Mouse (Mus musculus) hindbrain, embryonic 14.5 days (tissue): ENCODE data around the gene Endov. TPM values are rescaled to one million over a fixed set of nuclear protein-coding genes. Genes with fewer than 3 reads are reported as not detected.
A peak's percentile ranks its signal among the peaks of the same experiment; 100 is the strongest.

Experiments used
- ATAC-seq: fragments of 200-750 bp; cut with Nextera tagmentation; 2 replicates; pipeline ENCODE4 v1.8.0; 2017; ENCODE audit warnings: moderate number of reproducible peaks, mild to moderate bottlenecking, moderate TSS enrichment, moderate library complexity; ENCODE audit not compliant: low FRiP score
- DNase-seq: peaks from one replicate; pipeline ENCODE4 v3.0.0-alpha.2; 2015; ENCODE audit warnings: low spot score
- H3K27ac ChIP-seq: fragments of 300-500 bp; sonication (generic); 2 replicates; pipeline ENCODE4 v1.5.1; 2014; ENCODE audit warnings: mild to moderate bottlenecking, moderate library complexity
- H3K27me3 ChIP-seq: fragments of 300-500 bp; sonication (generic); 2 replicates; pipeline ENCODE4 v1.6.1; 2014; ENCODE audit warnings: mild to moderate bottlenecking, low read length, mixed read lengths; ENCODE audit not compliant: control insufficient read depth, insufficient read depth
- H3K36me3 ChIP-seq: fragments of 300-500 bp; sonication (generic); replicated peaks from 2 replicates; pipeline ENCODE4 v1.6.1; 2014; ENCODE audit not compliant: control insufficient read depth, insufficient read depth
- H3K4me1 ChIP-seq: fragments of 300-500 bp; sonication (generic); replicated peaks from 2 replicates; pipeline ENCODE4 v1.6.1; 2014; ENCODE audit warnings: antibody characterized with exemption, low read length, mixed read lengths; ENCODE audit not compliant: control insufficient read depth, insufficient read depth
- H3K4me2 ChIP-seq: fragments of 300-500 bp; sonication (generic); replicated peaks from 2 replicates; pipeline ENCODE4 v1.6.1; 2014; ENCODE audit warnings: mild to moderate bottlenecking, moderate library complexity
- H3K4me3 ChIP-seq: fragments of 300-500 bp; sonication (generic); replicated peaks from 2 replicates; pipeline ENCODE4 v1.5.1; 2014; ENCODE audit warnings: mild to moderate bottlenecking, low read length
- H3K9ac ChIP-seq: fragments of 300-500 bp; sonication (generic); 2 replicates; pipeline ENCODE4 v1.6.1; 2014
- H3K9me3 ChIP-seq: fragments of 300-500 bp; sonication (generic); 2 replicates; pipeline ENCODE4 v1.6.1; 2016; ENCODE audit warnings: low read length; ENCODE audit not compliant: control insufficient read depth
- WGBS: fragments of 180-500 bp; shearing (Covaris S2); extraction: QIAGEN DNeasy Blood & Tissue Kit; methylation state at CpG from one replicate; pipeline ENCODE4 v1.1.7; 2014; 5-methylcytosine and 5-hydroxymethylcytosine counted together
- polyA plus RNA-seq: library from polyadenylated mRNA; unstranded; fragments of >200 nt; fragmentation: Nextera tagmentation; extraction: Ambion mirVana; gene quantifications from 2 replicates; pipeline ENCODE4 v1.2.1, GENCODE M21; 2014

Endov gene
- polyA plus RNA-seq, 1 experiment from 2014 or later = 15.9 TPM

DNA sequence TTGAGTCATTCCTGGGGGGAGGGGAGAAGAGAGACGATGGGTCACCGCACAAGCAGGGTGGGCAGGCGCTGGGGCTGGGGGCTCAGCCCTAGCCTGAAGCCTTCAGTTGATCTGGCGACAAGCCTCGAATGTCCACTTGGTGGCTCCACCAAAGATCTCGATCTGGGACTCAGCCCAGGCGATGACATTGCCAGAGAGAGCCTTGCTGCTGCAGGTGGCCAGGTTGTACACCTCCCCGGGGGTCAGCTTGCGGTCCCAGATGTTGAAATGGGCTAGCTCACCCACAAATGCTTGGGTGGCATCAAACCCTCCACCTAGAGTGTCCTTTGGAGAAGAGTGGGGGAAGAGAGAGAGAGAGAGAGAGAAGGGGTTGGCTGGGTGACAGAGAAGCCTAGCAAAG is 51.2 kb downstream of the Endov start:
- no peaks in the 10 kb centered on the region for H3K9me3 ChIP-seq
- no peak overlapping the region for H3K27ac ChIP-seq
- H3K36me3 ChIP-seq = no peaks in the 10 kb centered on the region
- ATAC-seq (no peak), DNase-seq (no peak)
- peaks cover 24% of the 10 kb centered on the region for H3K4me1 ChIP-seq
- H3K9ac ChIP-seq = no peak overlapping the region
- no peak overlapping the region for H3K4me3 ChIP-seq
- no peak overlapping the region for H3K4me2 ChIP-seq
- 0 out of 2 replicates have a peak, but pooled peaks cover 4% of the 10 kb centered on the region for H3K27me3 ChIP-seq
- 60% methylated on average over 9 of the region's 9 CpGs for WGBS

DNA sequence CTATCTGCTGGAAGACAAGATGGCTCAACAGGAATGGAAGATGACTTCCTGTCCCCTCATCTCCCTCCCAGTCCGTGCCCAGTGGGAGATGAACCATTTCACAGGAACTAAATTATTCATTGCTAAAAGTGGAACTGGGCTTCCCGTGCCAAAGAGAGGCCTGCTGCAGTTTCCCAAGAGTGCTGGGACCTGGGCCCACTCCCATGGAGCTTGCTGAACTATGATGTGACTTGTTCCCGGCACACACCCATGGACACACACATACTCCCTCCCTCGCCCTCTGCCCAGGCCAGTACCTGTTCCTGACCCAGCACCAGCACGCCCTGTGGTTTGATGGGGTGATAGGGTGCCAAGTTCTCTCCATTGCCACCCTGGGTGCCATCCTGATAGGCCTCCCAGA is 51.7 kb downstream of the Endov start:
- H3K27ac ChIP-seq = no peak overlapping the region
- no peak overlapping the region for H3K4me3 ChIP-seq
- peaks cover 24% of the 10 kb centered on the region for H3K4me1 ChIP-seq
- H3K4me2 ChIP-seq = no peak overlapping the region
- no peak overlapping the region for H3K9ac ChIP-seq
- no peaks in the 10 kb centered on the region for H3K9me3 ChIP-seq
- ATAC-seq = no peak
- DNase-seq = no peak
- 79% methylated on average over 5 of the region's 5 CpGs for WGBS
- 0 out of 2 replicates have a peak, but pooled peaks cover 4% of the 10 kb centered on the region for H3K27me3 ChIP-seq
- H3K36me3 ChIP-seq = no peaks in the 10 kb centered on the region

DNA sequence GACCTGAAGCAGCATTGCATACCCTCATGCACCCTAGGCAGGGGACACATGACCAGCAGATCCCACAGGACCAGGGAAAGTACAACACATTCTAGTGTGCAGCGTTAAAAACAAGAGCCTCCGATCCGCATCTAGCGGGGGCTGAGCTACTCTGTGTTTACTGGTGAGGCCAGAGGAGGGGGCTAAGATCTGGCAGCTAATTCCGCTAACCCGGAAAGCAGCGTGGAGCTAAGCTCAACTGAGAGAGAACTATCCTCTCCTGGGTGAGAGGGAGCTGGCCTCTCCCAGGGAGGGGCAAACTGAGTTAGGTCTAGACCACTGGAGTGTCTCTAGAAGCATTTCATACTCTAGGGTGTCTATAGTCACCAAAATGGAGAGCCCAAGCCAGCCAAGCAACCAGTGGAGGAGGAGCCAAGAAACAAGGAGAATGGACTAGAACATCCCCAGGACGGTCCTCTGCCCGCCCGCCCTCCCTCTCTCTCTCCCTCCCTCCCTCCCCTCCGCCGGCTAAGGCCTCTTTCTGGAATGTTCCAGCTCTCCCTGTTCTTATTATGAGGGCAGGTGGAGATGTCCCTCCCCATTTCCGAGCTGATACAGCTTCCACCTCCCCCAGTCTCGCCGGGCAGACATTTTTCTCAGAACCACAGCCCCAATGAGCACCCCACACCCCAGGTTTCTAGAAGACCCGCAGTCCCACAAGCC is 52.8 kb downstream of the Endov start:
- Histone ChIP-seq H3K4me2 (peak overlapping the region; percentile 88), H3K4me1 (peaks cover 32% of the 10 kb centered on the region), H3K9me3 (no peaks in the 10 kb centered on the region), H3K36me3 (no peaks in the 10 kb centered on the region), H3K27me3 (peaks cover 4% of the 10 kb centered on the region; the same call in 1 of the 2 replicates), H3K27ac (no peak overlapping the region), H3K9ac (peak overlapping the region; percentile 37), H3K4me3 (peak overlapping the region; percentile 57; the same call in 1 of the 2 replicates)
- WGBS = 59% methylated on average over 16 of the region's 16 CpGs
- DNase-seq (no peak), ATAC-seq (no peak)

DNA sequence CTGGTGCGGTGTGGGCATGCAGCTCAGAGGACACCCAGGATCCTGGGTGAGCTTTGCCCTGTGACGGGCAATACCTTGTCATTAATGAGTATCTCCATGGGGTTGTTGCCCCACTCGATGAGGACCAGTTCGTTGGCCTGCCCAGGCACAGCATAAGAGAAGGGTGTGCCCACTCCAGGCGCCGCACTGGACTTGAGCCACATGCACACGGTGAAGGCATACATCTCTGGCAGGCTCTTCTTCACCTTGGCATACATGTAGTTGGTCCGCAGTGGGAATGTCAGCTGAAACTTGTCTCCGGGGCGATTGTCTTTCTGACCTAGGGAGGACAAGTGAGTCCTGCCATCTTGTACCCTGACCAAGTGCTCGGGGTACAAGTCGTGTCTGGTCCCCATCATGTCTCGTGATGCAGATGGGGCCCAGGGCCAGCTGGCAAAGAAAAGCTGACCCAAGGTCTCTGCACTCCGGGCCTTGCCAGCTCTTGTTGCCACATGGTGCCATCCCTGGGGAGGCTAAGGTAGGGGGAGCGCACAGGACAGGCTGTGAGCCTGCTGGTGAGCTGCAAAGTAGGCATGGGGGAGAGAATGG is 53.5 kb downstream of the Endov start:
- 76% methylated on average over 15 of the region's 15 CpGs for WGBS
- peak overlapping the region; percentile 88 for H3K4me2 ChIP-seq
- no peak overlapping the region for H3K27ac ChIP-seq
- ATAC-seq (no peak), DNase-seq (no peak)
- H3K4me1 ChIP-seq = peaks cover 39% of the 10 kb centered on the region
- peak overlapping the region; percentile 57 for H3K4me3 ChIP-seq
- peak overlapping the region; percentile 55 for H3K9ac ChIP-seq
- peaks cover 10% of the 10 kb centered on the region; the same call in 1 of the 2 replicates for H3K27me3 ChIP-seq
- no peaks in the 10 kb centered on the region for H3K9me3 ChIP-seq
- H3K36me3 ChIP-seq = no peaks in the 10 kb centered on the region

DNA sequence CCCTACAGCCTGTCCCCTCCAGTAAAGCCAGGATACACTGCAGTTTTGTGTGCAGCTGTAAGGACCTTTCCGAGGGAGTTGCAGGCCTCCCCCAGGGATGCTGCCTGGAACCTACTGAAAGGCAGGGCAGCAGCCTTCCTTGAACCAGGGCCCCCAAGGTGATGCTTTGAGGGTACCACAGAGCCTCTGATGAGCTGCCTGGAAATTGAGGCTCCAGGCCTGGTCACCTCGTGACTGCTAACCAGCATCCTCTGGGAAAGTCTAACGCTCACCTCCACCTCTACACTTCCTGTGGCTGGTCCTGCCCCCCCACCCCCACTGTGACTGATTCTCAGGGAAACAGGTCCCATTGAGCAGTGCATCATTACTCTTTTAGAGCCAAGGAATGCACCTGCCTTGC is 54.1 kb downstream of the Endov start:
- Histone ChIP-seq H3K4me3 (peak overlapping the region; percentile 57), H3K27me3 (peaks cover 16% of the 10 kb centered on the region; the same call in 1 of the 2 replicates), H3K4me1 (peaks cover 42% of the 10 kb centered on the region), H3K9ac (peak overlapping the region; percentile 55), H3K9me3 (no peaks in the 10 kb centered on the region), H3K27ac (no peak overlapping the region), H3K4me2 (peak overlapping the region; percentile 88), H3K36me3 (no peaks in the 10 kb centered on the region)
- DNase-seq = no peak
- ATAC-seq = no peak
- 46% methylated on average over 3 of the region's 3 CpGs for WGBS

DNA sequence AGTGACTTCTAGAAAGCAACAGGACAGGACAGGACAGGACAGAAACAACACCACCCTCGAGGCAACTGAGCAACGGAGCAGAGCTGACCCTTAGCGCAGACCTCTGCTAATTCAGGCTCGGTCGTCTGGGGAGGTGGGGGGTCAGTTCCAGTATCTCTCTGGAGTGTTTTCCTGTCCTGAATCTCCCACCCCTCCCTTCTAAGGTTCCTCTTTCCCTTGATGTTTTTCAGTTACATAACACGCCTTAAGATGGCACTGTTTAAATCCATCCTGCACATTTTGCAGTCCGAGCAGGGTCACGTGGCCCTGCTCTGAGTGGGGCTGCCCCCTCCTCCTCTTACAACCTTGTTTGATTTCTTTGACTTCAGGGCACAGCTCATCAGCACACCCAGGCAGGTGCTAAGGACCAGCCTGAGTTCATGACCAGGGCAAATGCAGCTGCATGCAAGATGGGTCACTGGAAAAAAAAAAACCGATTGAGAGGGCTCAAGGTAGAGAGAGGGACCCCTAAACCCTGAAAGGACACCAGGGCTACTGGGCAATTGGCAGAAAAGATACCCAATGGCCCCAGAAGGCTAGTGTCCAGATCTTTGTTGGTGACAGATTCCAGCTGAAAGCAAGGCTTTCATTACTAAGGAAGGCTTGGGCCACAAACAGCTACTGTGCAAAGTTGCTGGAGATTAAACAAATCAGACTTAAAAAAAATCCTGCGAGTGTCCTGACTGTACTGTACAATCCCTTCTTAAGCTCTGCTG is 54.8 kb downstream of the Endov start:
- Histone ChIP-seq H3K9ac (peak overlapping the region; percentile 74), H3K36me3 (no peaks in the 10 kb centered on the region), H3K4me2 (peak overlapping the region; percentile 88), H3K4me1 (peaks cover 45% of the 10 kb centered on the region), H3K4me3 (peak overlapping the region; percentile 57), H3K9me3 (no peaks in the 10 kb centered on the region), H3K27me3 (peaks cover 12% of the 10 kb centered on the region; the same call in 1 of the 2 replicates), H3K27ac (no peak overlapping the region)
- ATAC-seq (no peak), DNase-seq (peak; percentile 58)
- WGBS = 4% methylated on average over 10 of the region's 10 CpGs

DNA sequence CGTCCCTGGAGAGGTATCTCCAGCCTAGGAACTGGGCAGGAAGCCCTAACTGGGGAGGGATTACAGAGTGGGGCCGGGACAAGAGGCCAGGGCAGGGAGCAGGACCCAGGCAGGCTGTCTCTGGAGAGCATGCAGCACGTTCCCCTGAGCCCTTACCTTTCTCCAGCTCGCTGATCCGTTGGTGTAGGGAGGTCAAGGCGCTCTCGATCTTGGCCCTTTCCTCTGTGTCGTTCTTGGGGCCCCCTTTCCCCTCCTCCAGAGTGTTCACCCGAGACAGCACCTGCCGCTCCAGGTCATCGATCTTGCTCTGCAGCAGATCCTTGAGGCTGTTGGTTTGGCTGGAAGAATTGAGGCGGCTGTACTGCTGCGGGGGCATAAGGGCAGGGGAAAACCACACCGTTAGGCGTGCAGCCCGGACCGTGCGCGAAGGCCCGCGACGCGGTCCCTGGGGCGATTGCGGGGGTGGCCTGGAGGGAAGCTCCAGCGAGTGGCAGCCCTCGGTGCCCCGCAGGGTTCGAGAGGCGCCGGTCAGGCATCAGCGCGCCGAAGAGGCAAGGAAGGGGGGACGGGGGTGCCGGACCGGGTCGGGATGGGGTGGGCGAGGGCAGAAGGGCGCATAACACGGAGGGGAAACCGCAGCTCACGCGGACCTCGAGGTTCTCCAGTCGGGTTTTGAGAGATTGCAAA is 55.5 kb downstream of the Endov start:
- peaks cover 12% of the 10 kb centered on the region; the same call in 1 of the 2 replicates for H3K27me3 ChIP-seq
- whole genome bisulfite sequencing = under 1% methylated on average over 46 of the region's 46 CpGs
- no peaks in the 10 kb centered on the region for H3K36me3 ChIP-seq
- DNase-seq = no peak
- H3K4me2 ChIP-seq = peak overlapping the region; percentile 88
- no peak overlapping the region for H3K27ac ChIP-seq
- H3K4me3 ChIP-seq = peak overlapping the region; percentile 57
- no peaks in the 10 kb centered on the region for H3K9me3 ChIP-seq
- peak overlapping the region; percentile 74 for H3K9ac ChIP-seq
- no peak for ATAC-seq
- peaks cover 45% of the 10 kb centered on the region for H3K4me1 ChIP-seq

DNA sequence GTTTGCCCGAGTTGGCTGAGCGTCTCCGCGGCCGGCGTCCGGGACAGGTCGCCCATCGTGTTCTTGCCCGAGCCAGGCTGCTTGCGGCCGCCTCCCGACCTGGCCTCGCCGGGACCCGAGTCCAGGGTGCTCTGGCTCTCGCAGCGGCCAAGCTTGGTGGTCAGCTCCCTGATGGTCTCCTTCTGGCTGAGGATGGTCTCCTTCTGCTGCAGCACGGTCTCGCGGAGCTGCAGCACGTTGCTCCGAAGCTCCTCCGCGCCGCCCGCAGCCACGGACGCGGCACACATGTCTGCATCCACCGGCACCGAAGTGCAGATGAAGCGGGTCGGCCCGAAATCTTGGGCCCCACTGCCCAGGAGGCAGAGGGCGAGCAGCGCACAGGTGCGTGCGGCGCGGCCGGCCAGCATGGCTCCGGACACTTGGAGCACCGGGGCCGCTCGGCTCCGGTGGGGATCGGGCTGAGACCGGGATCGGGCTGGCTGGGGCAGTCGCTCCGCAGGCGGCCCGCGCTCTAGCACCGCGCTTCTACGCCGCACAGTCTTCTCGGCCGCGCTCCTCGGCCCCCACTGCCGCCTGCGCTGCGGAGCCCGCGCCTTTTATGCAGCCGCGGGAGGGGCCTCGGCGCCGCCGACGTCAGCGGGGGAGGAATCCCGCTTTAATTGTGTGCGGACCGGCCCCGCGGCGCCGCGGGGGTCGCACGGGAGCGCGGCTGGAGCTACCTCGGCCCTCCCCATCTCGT is 56.2 kb downstream of the Endov start, which contains the start of gene Nptx1:
TSS of gene Nptx1 (minus strand) at position 571 of the 739 bp plus-strand sequence.
- H3K36me3 ChIP-seq = no peaks in the 10 kb centered on the region
- H3K4me2 ChIP-seq = peak within 1 kb of the TSS; percentile 88
- peak; percentile 38 for ATAC-seq
- no peaks in the 10 kb centered on the region for H3K9me3 ChIP-seq
- peak within 1 kb of the TSS; percentile 52 for H3K27ac ChIP-seq
- under 1% methylated on average over 86 of the region's 90 CpGs for WGBS
- DNase-seq = peak; percentile 78
- H3K4me1 ChIP-seq = peaks cover 45% of the 10 kb centered on the region
- peaks cover 12% of the 10 kb centered on the region; the same call in 1 of the 2 replicates for H3K27me3 ChIP-seq
- peak within 1 kb of the TSS; percentile 74 for H3K9ac ChIP-seq
- H3K4me3 ChIP-seq = peak within 1 kb of the TSS; percentile 57
